Mouse (Mus musculus) embryonic facial prominence, embryonic 12.5 days (tissue): Measurements from ENCODE around the gene Specc1l. TPM values are rescaled to one million over a fixed set of nuclear protein-coding genes. Genes with fewer than 3 reads are reported as not detected.

Experiments
- ATAC-seq: fragments of 200-750 bp; cut with Nextera tagmentation; 2 replicates; pipeline ENCODE4 v1.8.0; 2017; ENCODE audit not compliant: insufficient number of reproducible peaks, insufficient read depth, low FRiP score, low TSS enrichment
- H3K27ac ChIP-seq: fragments of 300-500 bp; sonication (generic); 2 replicates; pipeline ENCODE4 v1.5.1; 2016; ENCODE audit warnings: mild to moderate bottlenecking
- H3K27me3 ChIP-seq: fragments of 300-500 bp; sonication (generic); 2 replicates; pipeline ENCODE4 v1.6.1; 2016; ENCODE audit warnings: mild to moderate bottlenecking, moderate library complexity
- H3K36me3 ChIP-seq: fragments of 300-500 bp; sonication (generic); 2 replicates; pipeline ENCODE4 v1.6.1; 2016; ENCODE audit warnings: mild to moderate bottlenecking
- H3K4me1 ChIP-seq: fragments of 300-500 bp; sonication (generic); 2 replicates; pipeline ENCODE4 v1.6.1; 2016
- H3K4me2 ChIP-seq: fragments of 300-500 bp; sonication (generic); replicated peaks from 2 replicates; pipeline ENCODE4 v1.6.1; 2016; ENCODE audit warnings: mild to moderate bottlenecking, moderate library complexity
- H3K4me3 ChIP-seq: fragments of 300-500 bp; sonication (generic); 2 replicates; pipeline ENCODE4 v1.5.1; 2016; ENCODE audit warnings: mild to moderate bottlenecking
- H3K9ac ChIP-seq: fragments of 300-500 bp; sonication (generic); 2 replicates; pipeline ENCODE4 v1.6.1; 2016; ENCODE audit warnings: mild to moderate bottlenecking, moderate library complexity
- H3K9me3 ChIP-seq: fragments of 300-500 bp; sonication (generic); 2 replicates; pipeline ENCODE4 v1.6.1; 2016; ENCODE audit warnings: mild to moderate bottlenecking, moderate library complexity
- WGBS: fragments of 180-500 bp; shearing (Covaris S2); methylation state at CpG from one replicate; pipeline ENCODE4 v1.1.7; 2016; 5-methylcytosine and 5-hydroxymethylcytosine counted together
- polyA plus RNA-seq: library from polyadenylated mRNA; unstranded; fragments of >200 nt; fragmentation: Nextera tagmentation; extraction: Ambion mirVana; gene quantifications from 2 replicates; pipeline ENCODE4 v1.2.1, GENCODE M21; 2016

Specc1l gene
- polyA plus RNA-seq, 1 experiment from 2014 or later: 52.3 TPM

DNA sequence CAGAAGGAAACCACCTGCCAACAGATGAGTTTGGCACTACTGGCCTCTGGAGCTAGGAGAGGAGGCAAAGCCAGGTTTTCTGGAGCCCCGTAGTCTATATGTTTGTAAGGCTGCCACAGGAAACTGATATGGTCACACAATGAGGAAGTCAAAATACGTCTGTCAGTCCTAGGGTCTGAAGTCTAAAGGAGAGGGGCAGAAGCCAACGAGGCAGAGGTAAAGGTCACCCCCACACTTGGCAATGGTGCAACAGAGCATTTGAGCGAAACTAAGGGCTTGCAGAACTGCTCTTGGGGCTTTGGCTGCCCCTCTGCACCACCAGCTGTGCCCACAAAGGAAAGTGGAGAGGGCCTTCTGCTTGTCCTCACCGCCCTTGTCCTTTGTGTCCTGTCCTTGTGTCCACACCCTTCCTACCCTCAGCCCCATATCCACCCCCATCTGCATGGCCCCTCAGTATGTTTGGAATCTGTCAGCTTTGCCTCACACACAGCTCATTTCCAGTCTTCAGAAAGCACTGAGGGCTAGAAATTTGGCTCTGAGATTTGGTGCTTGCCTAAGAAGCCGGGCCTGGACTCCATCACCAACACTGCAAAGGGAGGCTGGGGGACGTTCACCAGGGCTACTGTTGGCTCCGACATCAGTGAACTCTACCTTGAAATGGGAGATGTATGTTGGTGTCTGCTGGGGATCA, 24.4 kb upstream of the Specc1l start:
- 82% methylated on average over 8 of the region's 8 CpGs for WGBS
- H3K4me2 ChIP-seq: no peak overlapping the region
- H3K9ac ChIP-seq: no peak overlapping the region
- H3K4me3 ChIP-seq: no peak overlapping the region
- H3K4me1 ChIP-seq: no peaks in the 10 kb centered on the region
- H3K27me3 ChIP-seq: no peaks in the 10 kb centered on the region
- ATAC-seq: no peak
- no peak overlapping the region for H3K27ac ChIP-seq
- H3K36me3 ChIP-seq: peaks cover 24% of the 10 kb centered on the region
- no peaks in the 10 kb centered on the region for H3K9me3 ChIP-seq

DNA sequence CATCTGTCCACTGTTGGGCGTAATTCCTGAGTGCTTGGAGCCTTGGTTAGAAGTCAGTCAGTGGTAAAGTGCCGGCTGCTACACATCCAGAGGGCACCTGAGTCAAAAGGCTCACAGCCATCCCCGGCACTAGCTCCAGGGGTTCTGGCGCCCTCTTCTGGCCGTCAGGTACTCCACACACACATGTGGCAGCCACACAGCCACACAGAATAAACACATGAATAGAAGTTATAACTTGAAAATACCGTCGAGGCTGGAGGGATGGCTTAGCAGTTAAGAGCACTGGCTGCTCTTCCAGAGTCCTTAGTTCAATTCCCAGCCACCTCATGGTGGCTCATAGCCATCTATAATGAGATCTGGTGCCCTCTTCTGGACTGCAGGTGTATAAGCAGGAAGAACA, 20.2 kb upstream of the Specc1l start:
- H3K9me3 ChIP-seq: no peaks in the 10 kb centered on the region
- no peak overlapping the region for H3K4me3 ChIP-seq
- no peaks in the 10 kb centered on the region for H3K4me1 ChIP-seq
- H3K4me2 ChIP-seq: no peak overlapping the region
- no peak overlapping the region for H3K27ac ChIP-seq
- ATAC-seq: no peak
- 46% methylated on average over 7 of the region's 7 CpGs for WGBS
- H3K36me3 ChIP-seq: no peaks in the 10 kb centered on the region
- H3K9ac ChIP-seq: no peak overlapping the region
- no peaks in the 10 kb centered on the region for H3K27me3 ChIP-seq

DNA sequence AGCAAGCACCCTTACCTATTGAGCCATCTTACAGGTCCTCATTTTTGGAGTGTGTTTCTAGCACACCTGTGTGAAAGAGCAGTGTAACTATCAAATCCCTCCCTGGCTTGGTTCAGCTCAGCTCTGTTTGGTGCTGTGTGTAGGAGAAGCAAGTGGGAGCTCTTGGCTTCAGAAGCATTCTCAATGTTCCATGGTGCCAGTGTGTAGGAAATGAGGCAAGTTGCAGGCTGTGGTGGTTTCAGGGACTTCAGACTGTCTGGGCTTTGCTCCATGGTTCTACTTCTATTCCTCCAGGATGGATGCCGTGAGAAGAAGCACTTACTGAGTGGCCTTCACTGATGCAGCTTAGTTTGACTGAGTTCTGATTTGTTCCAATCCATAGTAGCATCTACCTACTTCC, 14.1 kb upstream of the Specc1l start:
- 96% methylated on average over 1 of the region's 1 CpGs for WGBS
- ATAC-seq: no peak
- H3K36me3 ChIP-seq: no peaks in the 10 kb centered on the region
- H3K27ac ChIP-seq: no peak overlapping the region
- no peak overlapping the region for H3K9ac ChIP-seq
- no peaks in the 10 kb centered on the region for H3K4me1 ChIP-seq
- no peak overlapping the region for H3K4me2 ChIP-seq
- no peak overlapping the region for H3K4me3 ChIP-seq
- no peaks in the 10 kb centered on the region for H3K9me3 ChIP-seq
- no peaks in the 10 kb centered on the region for H3K27me3 ChIP-seq

DNA sequence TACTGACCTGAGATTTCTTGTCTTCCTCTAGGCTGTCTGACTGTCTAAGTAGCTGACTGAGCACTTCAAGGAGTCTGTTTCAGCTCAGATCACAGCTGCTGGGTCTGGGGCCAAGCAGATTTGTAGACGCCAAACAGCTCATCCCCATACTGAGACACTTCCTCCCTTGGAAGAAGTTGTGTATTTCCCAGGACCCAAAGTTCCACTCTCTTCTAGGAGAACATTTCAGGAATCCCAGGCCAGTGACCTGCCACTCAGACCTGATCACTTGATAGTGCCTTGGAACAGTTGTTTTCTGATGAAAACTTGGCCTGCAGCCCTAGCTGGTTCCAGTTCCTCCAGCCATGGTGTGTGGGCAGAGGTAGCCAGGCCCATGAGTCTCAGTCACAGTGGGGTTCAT, 11.1 kb upstream of the Specc1l start:
- Histone ChIP-seq H3K4me1 (no peaks in the 10 kb centered on the region), H3K27ac (no peak overlapping the region)
- 79% methylated on average over 1 of the region's 1 CpGs for WGBS

DNA sequence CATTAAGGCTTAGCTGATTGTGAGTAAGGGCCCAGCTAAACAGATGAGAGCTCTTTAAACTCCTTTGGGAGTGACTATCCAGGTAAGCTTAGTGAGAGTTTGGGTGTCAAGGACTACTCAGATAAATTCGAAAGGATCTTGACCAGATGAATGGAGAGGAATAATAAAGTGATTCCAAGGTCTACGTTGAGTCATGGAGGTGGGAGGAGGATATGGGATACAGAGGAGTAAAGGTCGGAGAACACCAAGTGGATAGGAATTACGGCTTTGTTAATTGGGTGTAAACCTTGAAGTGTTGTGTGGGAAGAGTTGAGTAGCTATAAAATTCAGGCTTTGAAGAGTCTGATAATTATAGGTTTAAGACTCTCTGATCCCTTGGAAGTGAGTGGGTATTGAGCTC, 5.7 kb upstream of the Specc1l start:
- H3K27me3 ChIP-seq: no peaks in the 10 kb centered on the region
- no peak overlapping the region for H3K9ac ChIP-seq
- no peaks in the 10 kb centered on the region for H3K4me1 ChIP-seq
- no peak overlapping the region for H3K4me2 ChIP-seq
- 82% methylated on average over 4 of the region's 4 CpGs for WGBS
- no peaks in the 10 kb centered on the region for H3K36me3 ChIP-seq
- no peak overlapping the region for H3K4me3 ChIP-seq
- H3K27ac ChIP-seq: no peak overlapping the region
- ATAC-seq: no peak
- no peaks in the 10 kb centered on the region for H3K9me3 ChIP-seq

More for the DNA sequence above, 11.1 kb upstream of the Specc1l start:
- Histone ChIP-seq H3K36me3 (no peaks in the 10 kb centered on the region), H3K4me3 (no peak overlapping the region), H3K9me3 (no peaks in the 10 kb centered on the region), H3K27me3 (no peaks in the 10 kb centered on the region), H3K4me2 (no peak overlapping the region), H3K9ac (no peak overlapping the region)
- ATAC-seq: no peak

DNA sequence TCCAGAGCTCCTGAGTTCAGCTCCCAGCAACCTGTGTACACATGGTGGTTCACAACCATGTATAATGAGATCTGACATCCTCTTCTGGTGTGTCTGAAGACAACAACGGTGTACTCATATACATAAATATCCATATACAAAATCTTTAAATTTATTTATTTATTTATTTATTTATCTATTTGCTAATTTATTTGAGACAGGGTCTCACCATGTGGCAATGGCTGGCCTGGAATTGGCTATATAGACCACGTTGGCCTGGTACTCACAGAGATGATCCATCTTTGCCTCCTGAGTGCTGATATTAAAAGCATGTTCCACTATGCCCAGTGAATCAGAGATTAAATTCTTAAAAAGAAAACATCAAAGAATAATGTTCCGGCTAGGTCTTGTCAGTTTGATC, 1.0 kb upstream of the Specc1l start:
- H3K27me3 ChIP-seq: no peaks in the 10 kb centered on the region
- no peak overlapping the region for H3K9ac ChIP-seq
- H3K4me3 ChIP-seq: no peak overlapping the region
- ATAC-seq: no peak
- 89% methylated on average over 3 of the region's 3 CpGs for WGBS
- H3K36me3 ChIP-seq: no peaks in the 10 kb centered on the region
- no peaks in the 10 kb centered on the region for H3K9me3 ChIP-seq
- H3K4me2 ChIP-seq: no peak overlapping the region
- H3K27ac ChIP-seq: no peak overlapping the region
- peaks cover 9% of the 10 kb centered on the region; the same call in 1 of the 2 replicates for H3K4me1 ChIP-seq

DNA sequence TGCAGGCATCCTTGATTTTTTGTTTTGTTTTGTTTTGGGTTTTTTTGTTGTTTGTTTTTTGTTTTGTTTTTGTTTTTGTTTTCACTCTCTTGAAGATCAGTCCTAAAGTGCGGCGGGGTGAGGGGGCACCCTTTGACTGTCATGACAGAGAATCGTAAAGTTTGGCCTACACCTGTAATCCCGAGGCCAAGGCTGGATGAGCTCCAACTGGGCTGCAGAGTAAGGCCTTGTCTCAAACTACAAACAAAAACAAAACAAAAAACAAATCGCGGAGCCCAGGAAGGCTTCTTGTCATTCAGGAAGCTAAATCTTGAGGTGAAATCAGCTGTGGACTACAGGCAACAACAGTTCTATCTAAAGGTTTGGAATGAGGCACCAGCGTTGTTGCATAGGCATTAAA, 1.1 kb downstream of the Specc1l start:
- 57% methylated on average over 7 of the region's 7 CpGs for WGBS

DNA sequence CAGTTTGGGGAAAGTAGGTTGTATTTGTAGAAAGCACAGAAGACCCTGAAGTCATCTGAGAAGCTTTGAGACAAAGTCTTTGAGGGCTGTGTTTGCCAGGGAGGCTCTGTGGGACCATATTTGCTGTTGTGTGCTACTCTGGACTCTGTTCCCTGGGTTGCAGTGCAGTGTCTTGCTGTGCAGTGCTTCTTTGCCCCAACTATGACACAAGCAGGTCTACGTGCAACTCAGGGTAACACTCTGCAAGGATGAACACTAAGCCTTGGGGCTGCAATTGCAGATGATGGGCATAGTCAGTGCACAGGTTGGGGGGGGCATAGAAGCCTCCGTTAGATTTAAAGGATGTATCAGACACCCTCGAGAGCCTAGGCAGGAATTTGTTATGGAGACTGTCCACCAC, 8.8 kb downstream of the Specc1l start:
- Histone ChIP-seq H3K9ac (no peak overlapping the region), H3K27me3 (no peaks in the 10 kb centered on the region), H3K9me3 (no peaks in the 10 kb centered on the region), H3K4me2 (no peak overlapping the region), H3K4me3 (no peak overlapping the region), H3K27ac (no peak overlapping the region), H3K4me1 (peaks cover 16% of the 10 kb centered on the region), H3K36me3 (no peaks in the 10 kb centered on the region)
- 83% methylated on average over 3 of the region's 3 CpGs for WGBS
- no peak for ATAC-seq

More for the DNA sequence above, 1.1 kb downstream of the Specc1l start:
- ATAC-seq: no peak
- Histone ChIP-seq H3K36me3 (no peaks in the 10 kb centered on the region), H3K4me1 (peaks cover 9% of the 10 kb centered on the region; the same call in 1 of the 2 replicates), H3K27me3 (no peaks in the 10 kb centered on the region), H3K27ac (peak overlapping the region; percentile 97; the same call in 1 of the 2 replicates), H3K9ac (peak overlapping the region; percentile 92), H3K9me3 (no peaks in the 10 kb centered on the region), H3K4me3 (peak overlapping the region; percentile 62), H3K4me2 (peak overlapping the region; percentile 76)

DNA sequence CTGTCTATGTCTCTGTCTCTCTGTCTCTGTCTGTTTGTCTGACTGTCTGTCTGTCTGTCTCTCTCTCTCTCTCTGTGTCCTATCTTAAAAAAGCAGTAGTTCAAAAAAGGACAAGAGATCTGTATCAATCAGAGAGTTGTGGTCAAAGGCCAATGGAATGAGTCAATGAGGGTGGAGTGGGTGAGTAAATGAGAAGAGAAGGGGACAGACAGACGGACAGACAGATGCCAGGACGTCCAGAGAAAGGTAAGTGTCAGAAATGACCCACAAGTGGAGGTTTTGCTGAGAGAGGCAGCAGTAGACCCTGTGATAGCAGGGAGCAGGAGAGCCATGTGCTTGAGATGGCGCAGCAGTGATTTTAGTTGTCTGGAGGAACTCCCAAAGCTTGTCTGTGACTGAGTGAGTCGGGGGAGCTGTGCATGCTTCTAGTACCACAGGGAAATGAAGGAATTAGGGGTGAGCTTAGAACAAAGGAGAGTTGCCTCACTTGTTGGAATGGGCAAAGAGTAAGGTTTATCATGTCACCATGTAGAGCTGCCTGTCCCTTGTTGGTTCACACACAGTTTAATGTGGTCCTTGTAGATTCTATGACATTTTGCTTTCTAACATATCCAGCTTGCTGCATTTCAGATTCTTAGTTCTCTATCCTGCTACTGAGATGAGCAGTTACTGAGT, 10.2 kb downstream of the Specc1l start:
- H3K27ac ChIP-seq: no peak overlapping the region
- peaks cover 16% of the 10 kb centered on the region for H3K4me1 ChIP-seq
- H3K27me3 ChIP-seq: no peaks in the 10 kb centered on the region
- no peaks in the 10 kb centered on the region for H3K9me3 ChIP-seq
- ATAC-seq: no peak
- H3K9ac ChIP-seq: no peak overlapping the region
- H3K4me2 ChIP-seq: no peak overlapping the region
- H3K4me3 ChIP-seq: no peak overlapping the region
- no peaks in the 10 kb centered on the region for H3K36me3 ChIP-seq
- 66% methylated on average over 4 of the region's 4 CpGs for WGBS

DNA sequence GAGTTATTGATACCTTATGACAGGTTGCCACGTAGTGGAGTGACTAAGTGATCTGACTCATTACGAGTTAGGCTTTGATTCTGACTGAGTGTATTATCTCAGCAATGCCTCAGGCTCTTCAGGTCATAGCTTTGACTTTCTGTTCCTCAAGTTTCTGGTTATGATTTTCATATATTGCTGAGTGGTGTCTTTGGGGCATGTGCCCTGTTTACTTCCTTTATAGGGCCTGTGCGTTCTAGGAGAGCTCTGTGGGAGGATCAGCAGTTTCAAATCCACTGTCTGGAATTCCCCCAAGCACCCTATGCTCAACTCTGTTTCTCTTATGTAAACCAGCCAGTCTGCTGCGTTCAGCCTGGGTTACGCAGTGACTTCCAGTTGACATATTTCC, 10.7 kb downstream of the Specc1l start:
- H3K9ac ChIP-seq: no peak overlapping the region
- H3K27me3 ChIP-seq: no peaks in the 10 kb centered on the region
- H3K36me3 ChIP-seq: no peaks in the 10 kb centered on the region
- no peak for ATAC-seq
- no peak overlapping the region for H3K4me3 ChIP-seq
- no peak overlapping the region for H3K27ac ChIP-seq
- H3K9me3 ChIP-seq: no peaks in the 10 kb centered on the region
- WGBS: 60% methylated on average over 5 of the region's 5 CpGs
- no peak overlapping the region for H3K4me2 ChIP-seq
- H3K4me1 ChIP-seq: peaks cover 16% of the 10 kb centered on the region

DNA sequence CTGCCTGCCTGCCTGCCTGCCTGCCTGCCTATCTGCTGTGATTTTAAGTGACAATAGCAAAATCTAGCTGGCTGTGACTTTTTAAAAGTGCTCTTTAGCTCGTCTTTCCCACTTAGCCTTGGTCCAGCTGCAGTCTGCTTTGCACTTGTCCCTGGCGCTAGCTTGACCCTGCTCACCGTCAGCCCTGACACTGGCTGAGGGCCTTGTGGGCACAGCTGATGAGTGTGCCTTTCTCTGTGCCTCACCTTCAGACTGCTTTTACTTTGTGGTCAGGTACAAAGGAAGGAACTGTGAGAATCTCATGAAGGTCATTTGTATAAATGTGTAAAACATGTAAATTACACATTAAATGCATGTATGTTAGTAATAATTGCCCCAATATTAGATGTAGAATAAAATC, 12.3 kb downstream of the Specc1l start:
- Histone ChIP-seq H3K4me2 (no peak overlapping the region), H3K4me1 (peaks cover 16% of the 10 kb centered on the region), H3K27ac (no peak overlapping the region), H3K9ac (no peak overlapping the region), H3K9me3 (no peaks in the 10 kb centered on the region), H3K4me3 (no peak overlapping the region), H3K27me3 (no peaks in the 10 kb centered on the region), H3K36me3 (0 out of 2 replicates have a peak, but pooled peaks cover 1% of the 10 kb centered on the region)
- WGBS: 77% methylated on average over 3 of the region's 3 CpGs
- ATAC-seq: no peak

DNA sequence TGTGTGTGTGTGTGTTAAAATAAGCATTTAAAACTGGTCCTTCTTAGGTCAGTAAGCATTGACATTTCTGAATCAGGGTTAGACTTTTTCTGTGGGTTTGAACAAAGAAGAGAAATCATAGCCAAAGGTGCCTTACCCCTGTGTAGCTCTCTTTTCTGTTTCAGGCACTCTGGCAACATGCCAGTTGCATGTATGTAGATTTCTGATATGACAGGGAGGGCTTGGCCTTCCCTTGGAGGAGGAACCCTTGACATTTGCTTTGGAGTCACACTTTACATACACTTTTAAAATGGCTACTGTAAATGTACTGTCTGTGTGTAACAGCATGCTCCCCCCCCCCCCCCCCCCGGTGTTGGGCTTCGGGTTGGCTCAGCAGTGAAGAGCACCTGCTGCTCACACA, 12.8 kb downstream of the Specc1l start:
- Histone ChIP-seq H3K9me3 (no peaks in the 10 kb centered on the region), H3K4me1 (peaks cover 16% of the 10 kb centered on the region), H3K36me3 (0 out of 2 replicates have a peak, but pooled peaks cover 3% of the 10 kb centered on the region), H3K27ac (no peak overlapping the region), H3K9ac (no peak overlapping the region), H3K4me2 (no peak overlapping the region), H3K4me3 (no peak overlapping the region), H3K27me3 (no peaks in the 10 kb centered on the region)
- ATAC-seq: no peak
- WGBS: no CpG with 5 or more reads among the region's 2 CpGs
